ENCODE assay signal across 20 mouse cellular contexts in genomic region chr12:73259269-73259668, GRCm38 (mm10).
"Had no signal": no experiment of that assay in that cellular context is flagged by ENCODE, and none has a peak within 500 bp of the region (broad histone marks: within the 10 kb centered on the region; RNA-seq: fewer than 3 reads in every experiment).

No protein-coding gene starts in this region.

- H3K27ac ChIP-seq: lung, embryonic 15.5 days; macrophage; midbrain, embryonic 13.5 days; midbrain, embryonic 15.5 days; neural tube, embryonic 13.5 days; neural tube, embryonic 15.5 days; stomach, embryonic 15.5 days; stomach, postnatal 0 days had no signal

- H3K9me3 ChIP-seq: megakaryocyte, embryonic 14.5 days; midbrain, embryonic 15.5 days; stomach, embryonic 15.5 days had no signal

- H3K36me3 ChIP-seq: lung, embryonic 15.5 days; midbrain, embryonic 15.5 days; neural tube, embryonic 13.5 days; neural tube, embryonic 15.5 days; stomach, embryonic 15.5 days had no signal

- H3K9ac ChIP-seq: liver, postnatal 0 days; lung, embryonic 15.5 days; midbrain, embryonic 13.5 days; midbrain, embryonic 15.5 days; neural tube, embryonic 13.5 days; neural tube, embryonic 15.5 days; stomach, embryonic 15.5 days had no signal

- H3K4me1 ChIP-seq: lung, embryonic 15.5 days; midbrain, embryonic 13.5 days; midbrain, embryonic 15.5 days; neural tube, embryonic 13.5 days; neural tube, embryonic 15.5 days; stomach, embryonic 15.5 days had no signal

- ATAC-seq: liver, postnatal 0 days; lung, postnatal 0 days; midbrain, embryonic 13.5 days; midbrain, embryonic 15.5 days had no signal

- DNase-seq: liver, postnatal 0 days; lung, adult 2 months; lung, postnatal 14 days; lung, postnatal 36 days; right cerebral cortex, postnatal 14 days; thymus, adult 2 months; thymus, postnatal 25 days; thymus, postnatal 4 days had no signal

- H3K4me3 ChIP-seq: lung, embryonic 15.5 days; megakaryocyte, embryonic 14.5 days; midbrain, embryonic 13.5 days; midbrain, embryonic 15.5 days; myocyte; neural tube, embryonic 13.5 days; neural tube, embryonic 15.5 days; stomach, embryonic 15.5 days had no signal

- H3K27me3 ChIP-seq: lung, embryonic 15.5 days; megakaryocyte, embryonic 14.5 days; midbrain, embryonic 13.5 days; midbrain, embryonic 15.5 days; neural tube, embryonic 13.5 days; neural tube, embryonic 15.5 days; stomach, embryonic 15.5 days had no signal

- H3K4me2 ChIP-seq: lung, embryonic 15.5 days; midbrain, embryonic 11.5 days; midbrain, embryonic 13.5 days; midbrain, embryonic 15.5 days; neural tube, embryonic 13.5 days; neural tube, embryonic 15.5 days; stomach, embryonic 15.5 days had no signal
